ENCODE assay signal across 12 mouse cellular contexts in the genomic region with DNA sequence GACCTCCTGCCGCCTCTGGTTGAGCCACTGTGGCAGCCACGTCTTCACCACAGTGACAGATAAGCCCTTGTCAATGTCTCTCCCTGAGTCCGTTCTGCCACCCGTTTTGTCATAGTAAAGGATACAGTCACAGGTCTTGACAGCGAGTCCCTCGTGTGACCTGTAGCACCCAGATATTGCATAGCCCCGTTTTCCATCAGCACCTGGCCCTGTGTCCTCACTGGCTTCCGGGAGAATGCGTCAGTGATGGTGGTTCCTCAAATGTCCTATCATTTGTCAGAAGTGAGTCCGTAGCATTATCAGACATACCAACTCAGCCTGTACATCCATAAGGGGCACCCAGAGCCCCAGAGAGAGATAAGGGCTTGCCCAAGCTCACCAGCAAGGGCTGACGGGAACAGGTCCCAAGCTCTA. TPM values are rescaled to one million over a fixed set of nuclear protein-coding genes. Genes with fewer than 3 reads are reported as not detected.
A peak's percentile ranks its signal among the peaks of the same experiment; 100 is the strongest.
DNase-seq lines count a peak whose midpoint lies in the region; ATAC-seq and TF ChIP-seq lines count a peak whose summit lies in the region.
"Had no signal": no experiment of that assay in that cellular context is flagged by ENCODE, and none has a peak within 500 bp of the region (broad histone marks: within the 10 kb centered on the region; RNA-seq: fewer than 3 reads in every experiment).

No protein-coding gene starts in this region.

- H3K9me3 ChIP-seq in ES-Bruce4 (replicated peaks; ENCODE audit: control insufficient read depth, insufficient read depth, low read length, poor library complexity, severe bottlenecking), result 0 out of 2 replicates have a peak, but pooled peaks cover 4% of the 10 kb centered on the region
- no peaks in the 10 kb centered on the region for H3K9me3 ChIP-seq in liver, embryonic 15.5 days (replicated peaks)

- no peaks in the 10 kb centered on the region for H3K27me3 ChIP-seq in heart, adult 2 months (ENCODE audit: control insufficient read depth, insufficient read depth, low read length)
- no peaks in the 10 kb centered on the region for H3K27me3 ChIP-seq in ES-Bruce4 (ENCODE audit: control insufficient read depth, insufficient read depth, low read length, poor library complexity, severe bottlenecking)
- no peaks in the 10 kb centered on the region for H3K27me3 ChIP-seq in liver, embryonic 15.5 days

- H3K4me2 ChIP-seq in liver, embryonic 15.5 days, result peak overlapping the region; percentile 67

- peak overlapping the region; percentile 21 for H3K4me3 ChIP-seq in heart, adult 2 months
- no peak overlapping the region for H3K4me3 ChIP-seq in ES-Bruce4 (ENCODE audit: low read depth, low read length)
- peak overlapping the region; percentile 29 for H3K4me3 ChIP-seq in liver, embryonic 15.5 days (replicated peaks)
- H3K4me3 ChIP-seq: left cerebral cortex, adult 2 months had no signal

- no peak for TF ChIP-seq POLR2A in heart, adult 2 months (IDR thresholded peaks at IDR 0.05; ENCODE audit: insufficient read depth, low read depth, low read length)
- TF ChIP-seq POLR2A in ES-Bruce4 (IDR thresholded peaks at IDR 0.05; ENCODE audit: insufficient read depth, low read length), result no peak

- DNase-seq in heart, adult 2 months, result peak in 1 of 2 experiments; percentile 35
- no peak for DNase-seq in heart, adult 18-20 months
- DNase-seq in cerebellum, adult 11-12 months, result no peak
- DNase-seq in left cerebral cortex, postnatal 4 days, result no peak
- no peak for DNase-seq in urinary bladder, adult 2 months (ENCODE audit: low spot score)
- DNase-seq: gastrocnemius, postnatal 10 days; kidney, adult 8-10 months; midbrain, embryonic 14.5 days had no signal

- no peaks in the 10 kb centered on the region for H3K36me3 ChIP-seq in heart, adult 2 months (ENCODE audit: control insufficient read depth, insufficient read depth, low read length)
- peaks cover 5% of the 10 kb centered on the region; the same call in 1 of the 2 replicates for H3K36me3 ChIP-seq in ES-Bruce4 (ENCODE audit: control insufficient read depth, insufficient read depth, low read length, poor library complexity, severe bottlenecking)
- H3K36me3 ChIP-seq in liver, embryonic 15.5 days (replicated peaks), result peaks cover 49% of the 10 kb centered on the region

- intact Hi-C loops in heart, adult 2 months (cut with DNase I), result no loop called here
- intact Hi-C loops in left cerebral cortex, postnatal 4 days (cut with DNase I), result no loop called here

- H3K79me2 ChIP-seq in heart, adult 2 months (replicated peaks; ENCODE audit: control insufficient read depth, insufficient read depth, low read length), result no peaks in the 10 kb centered on the region

- H3K9ac ChIP-seq in heart, adult 2 months (ENCODE audit: low read depth, low read length), result peak overlapping the region; percentile 2
- no peak overlapping the region for H3K9ac ChIP-seq in ES-Bruce4 (ENCODE audit: low read depth, poor library complexity, severe bottlenecking)
- H3K9ac ChIP-seq in liver, embryonic 15.5 days, result peak overlapping the region; percentile 36

- no peak for TF ChIP-seq EP300 in heart, adult 2 months (IDR thresholded peaks at IDR 0.05; ENCODE audit: insufficient read depth, low read depth, low read length)
- no peak for TF ChIP-seq EP300 in ES-Bruce4 (IDR thresholded peaks at IDR 0.05; ENCODE audit: insufficient read depth, low read depth, low read length)

- peak overlapping the region; percentile 88 for H3K27ac ChIP-seq in heart, adult 2 months
- H3K27ac ChIP-seq in ES-Bruce4 (ENCODE audit: insufficient read depth, low read length), result peak overlapping the region; percentile 87; the same call in 1 of the 2 replicates
- H3K27ac ChIP-seq in liver, embryonic 15.5 days (replicated peaks), result peak overlapping the region; percentile 90
- H3K27ac ChIP-seq: left cerebral cortex, adult 2 months had no signal

- peak; percentile 21 for ATAC-seq in granulocyte monocyte progenitor cell, adult 5-6 weeks (replicated peaks; ENCODE audit: poor library complexity, severe bottlenecking)
- peak; percentile 76 for ATAC-seq in liver, embryonic 15.5 days (ENCODE audit: insufficient read depth)

- peaks cover 21% of the 10 kb centered on the region for H3K4me1 ChIP-seq in heart, adult 2 months (ENCODE audit: control insufficient read depth, insufficient read depth, low read length)
- peaks cover 11% of the 10 kb centered on the region for H3K4me1 ChIP-seq in ES-Bruce4 (ENCODE audit: control insufficient read depth, insufficient read depth, low read length)
- H3K4me1 ChIP-seq in liver, embryonic 15.5 days (replicated peaks), result peaks cover 56% of the 10 kb centered on the region

- no peak for TF ChIP-seq CTCF in heart, adult 2 months (IDR thresholded peaks at IDR 0.05)
- no peak for TF ChIP-seq CTCF in ES-Bruce4 (IDR thresholded peaks at IDR 0.05; ENCODE audit: low read depth, low read length)

- WGBS in heart, adult 2 months, result 58% methylated on average over 11 of the region's 11 CpGs
- 16% methylated on average over 11 of the region's 11 CpGs for WGBS in liver, embryonic 15.5 days (ENCODE audit: insufficient replicate concordance)

RNA-seq across cellular contexts. Expression of a gene that starts 38.7 kb away (rescaled TPM):
- total RNA-seq in heart, adult 2 months (2021), result 10 to 100 TPM; 53.8 to 58.2 TPM
- 25.0 and 35.0 TPM in 2 replicates for polyA plus RNA-seq in heart, adult 2 months (2012; rRNA removed)
- total RNA-seq in heart, adult 18-20 months (2021), result 10 to 100 TPM; 45.3 to 60.2 TPM
- 410 and 411 TPM in 2 replicates for polyA plus RNA-seq in ES-Bruce4 (2011; ENCODE audit: insufficient read depth, insufficient read length, low read depth, missing spikeins)
- 232 and 260 TPM in 2 replicates for total RNA-seq in granulocyte monocyte progenitor cell, adult 5-6 weeks (2014; fragmentation: Nextera tagmentation)
- total RNA-seq in granulocyte monocyte progenitor cell, adult 5-6 weeks (2017), result 84.9 and 94.7 TPM in 2 replicates
- polyA plus RNA-seq in liver, embryonic 15.5 days (2015; fragmentation: Nextera tagmentation; extraction: Ambion mirVana), result 86.1 and 108 TPM in 2 replicates
- total RNA-seq in left cerebral cortex, postnatal 4 days (2021), result 100 to 1,000 TPM; 162 to 169 TPM
- polyA plus RNA-seq in urinary bladder, adult 2 months (2012; rRNA removed), result 72.7 and 112 TPM in 2 replicates

RNA-seq across cellular contexts. Expression of a gene that starts 41.8 kb away (rescaled TPM):
- 100 to 1,000 TPM; 248 to 249 TPM for total RNA-seq in heart, adult 2 months (2021)
- 148 and 227 TPM in 2 replicates for polyA plus RNA-seq in heart, adult 2 months (2012; rRNA removed)
- total RNA-seq in heart, adult 18-20 months (2021), result 100 to 1,000 TPM; 253 to 258 TPM
- polyA plus RNA-seq in ES-Bruce4 (2011; ENCODE audit: insufficient read depth, insufficient read length, low read depth, missing spikeins), result 151 TPM in 2 replicates
- 22.3 and 25.8 TPM in 2 replicates for total RNA-seq in granulocyte monocyte progenitor cell, adult 5-6 weeks (2014; fragmentation: Nextera tagmentation)
- total RNA-seq in granulocyte monocyte progenitor cell, adult 5-6 weeks (2017), result 28.2 and 28.9 TPM in 2 replicates
- 110 and 120 TPM in 2 replicates for polyA plus RNA-seq in liver, embryonic 15.5 days (2015; fragmentation: Nextera tagmentation; extraction: Ambion mirVana)
- 10 to 100 TPM; 27.6 to 27.8 TPM for total RNA-seq in left cerebral cortex, postnatal 4 days (2021)
- polyA plus RNA-seq in urinary bladder, adult 2 months (2012; rRNA removed), result 151 and 185 TPM in 2 replicates

Comparison
In these comparisons a context has a peak if more than half of its experiments do, and no peak if none do; other contexts are left out.
1. RNA of a gene that starts 41.8 kb away (total RNA-seq): 253 to 258 TPM in heart, adult 18-20 months and 248 to 249 TPM in heart, adult 2 months; 22.3 to 28.9 TPM in granulocyte monocyte progenitor cell, adult 5-6 weeks and 27.6 to 27.8 TPM in left cerebral cortex, postnatal 4 days; every median in the first group is over 4 times any median in the second.
2. Peak in every context shown above with its lines, with median percentiles within 50 percentile points of each other: H3K27ac ChIP-seq.